Mouse (Mus musculus): ENCODE measurements around the gene Nfyc.

Gene Nfyc

GRCm38 (mm10) chr4:120831472-120831871 lies at the start of gene Nfyc:
TSS of gene Nfyc (minus strand) at chr4:120831572.
- no peak for DNase-seq

GRCm38 (mm10) chr4:120880731-120881432 lies 49.5 kb upstream of the Nfyc start:
- DNase-seq: no peak

- DNase-seq: no peak
These were observed 48.0 kb upstream of the Nfyc start for GRCm38 (mm10) chr4:120879386-120879785.

GRCm38 (mm10) chr4:120878728-120879127 lies 47.4 kb upstream of the Nfyc start:
- no peak for DNase-seq

GRCm38 (mm10) chr4:120875961-120876360 lies 44.6 kb upstream of the Nfyc start:
- DNase-seq: no peak

GRCm38 (mm10) chr4:120870262-120870748 lies 38.9 kb upstream of the Nfyc start:
- DNase-seq: no peak

GRCm38 (mm10) chr4:120868988-120869387 lies 37.6 kb upstream of the Nfyc start:
- no peak for DNase-seq

GRCm38 (mm10) chr4:120868246-120868645 lies 36.9 kb upstream of the Nfyc start:
- no peak for DNase-seq

- peak; percentile 17 for DNase-seq
These were observed 34.8 kb upstream of the Nfyc start for GRCm38 (mm10) chr4:120866211-120866610.

- DNase-seq: no peak
These were observed 28.5 kb upstream of the Nfyc start for GRCm38 (mm10) chr4:120859865-120860264.

- DNase-seq: no peak
These were observed 25.0 kb upstream of the Nfyc start for GRCm38 (mm10) chr4:120856376-120856775.

- no peak for DNase-seq
These were observed 24.1 kb upstream of the Nfyc start for GRCm38 (mm10) chr4:120855360-120856060.

- DNase-seq: peak; percentile 42
These were observed 23.4 kb upstream of the Nfyc start, which contains the start of gene Rims3 for GRCm38 (mm10) chr4:120854588-120855319. TSS of gene Rims3 (plus strand) at chr4:120854816.

- peak; percentile 71 for DNase-seq
These were observed 19.6 kb upstream of the Nfyc start for GRCm38 (mm10) chr4:120850946-120851345.

GRCm38 (mm10) chr4:120849451-120849850 lies 18.1 kb upstream of the Nfyc start:
- no peak for DNase-seq

- DNase-seq: no peak
These were observed 17.5 kb upstream of the Nfyc start for GRCm38 (mm10) chr4:120848909-120849308.

- no peak for DNase-seq
These were observed 13.7 kb upstream of the Nfyc start for GRCm38 (mm10) chr4:120845098-120845497.

GRCm38 (mm10) chr4:120844423-120845082 lies 13.2 kb upstream of the Nfyc start:
- DNase-seq: no peak

- DNase-seq: no peak
These were observed 10.0 kb upstream of the Nfyc start for GRCm38 (mm10) chr4:120841342-120841741.

- DNase-seq: no peak
These were observed 605 bp downstream of the Nfyc start for GRCm38 (mm10) chr4:120830767-120831166.

GRCm38 (mm10) chr4:120826418-120826817 lies 5.0 kb downstream of the Nfyc start:
- DNase-seq: no peak

GRCm38 (mm10) chr4:120825577-120826326 lies 5.6 kb downstream of the Nfyc start:
- DNase-seq: peak; percentile 97

All from kidney, adult 18-20 months (tissue).